Mouse (Mus musculus): ENCODE measurements around the gene Caskin2.

GRCm38 (mm10) chr11:115854674-115855073, 41.2 kb upstream of the Caskin2 start:
- TF ChIP-seq CTCF (IDR thresholded peaks at IDR 0.05; ENCODE audit: borderline replicate concordance, extremely low read depth, insufficient read depth, insufficient read length) (no peak), POLR2A (IDR thresholded peaks at IDR 0.05; ENCODE audit: borderline replicate concordance, extremely low read depth, insufficient read depth, insufficient read length, poor library complexity, severe bottlenecking) (no peak)

Data from brain, embryonic 14.5 days (tissue).